Mouse (Mus musculus): ENCODE measurements around the gene Psmb3. TPM values are rescaled to one million over a fixed set of nuclear protein-coding genes. Genes with fewer than 3 reads are reported as not detected.

Psmb3 gene
- total RNA-seq, 2 experiments from 2014 or later = 153 to 159 TPM

GRCm38 (mm10) chr11:97685613-97686321 lies 17.4 kb upstream of the Psmb3 start, which contains the start of gene Cisd3:
TSS of gene Cisd3 (plus strand) at chr11:97685826.
- intact Hi-C loops (cut with DNase I) = no loop called here
- DNase-seq (ENCODE audit: extremely low spot score in 1 of 2, low spot score in 2 of 2) = peak; percentile 73 to 94

- DNase-seq (ENCODE audit: extremely low spot score in 1 of 2, low spot score in 2 of 2) = no peak
- intact Hi-C loops (cut with DNase I) = no loop called here
These were observed 16.8 kb upstream of the Psmb3 start for GRCm38 (mm10) chr11:97686322-97686908.

- no peak for DNase-seq (ENCODE audit: extremely low spot score in 1 of 2, low spot score in 2 of 2)
- intact Hi-C loops (cut with DNase I) = no loop called here
These were observed 16.1 kb upstream of the Psmb3 start for GRCm38 (mm10) chr11:97687061-97687460.

- intact Hi-C loops (cut with DNase I) = loop anchor here (5.0 kb wide), 1 partner anchor 43 kb away; no protein-coding TSS in a partner anchor
- peak; percentile 49 to 77 for DNase-seq (ENCODE audit: extremely low spot score in 1 of 2, low spot score in 2 of 2)
These were observed 13.3 kb upstream of the Psmb3 start for GRCm38 (mm10) chr11:97689861-97690260.

GRCm38 (mm10) chr11:97694435-97694834 lies 8.8 kb upstream of the Psmb3 start:
- intact Hi-C loops (cut with DNase I) = loop anchor here (5.0 kb wide), 1 partner anchor 47 kb away; no protein-coding TSS in a partner anchor
- no peak for DNase-seq (ENCODE audit: extremely low spot score in 1 of 2, low spot score in 2 of 2)

GRCm38 (mm10) chr11:97694921-97695711 lies 8.1 kb upstream of the Psmb3 start:
- peak; percentile 58 to 75 for DNase-seq (ENCODE audit: extremely low spot score in 1 of 2, low spot score in 2 of 2)
- intact Hi-C loops (cut with DNase I) = loop anchor here (5.0 kb wide), 3 partner anchors 33 to 203 kb away; partner anchors contain the start of gene Mllt6

GRCm38 (mm10) chr11:97695712-97696401 lies 7.3 kb upstream of the Psmb3 start:
- intact Hi-C loops (cut with DNase I) = loop anchor here (5.0 kb wide), 2 partner anchors 34 to 204 kb away; partner anchors contain the start of gene Mllt6
- peak in 1 of 2 experiments; percentile 65 for DNase-seq (ENCODE audit: extremely low spot score in 1 of 2, low spot score in 2 of 2)

- no peak for DNase-seq (ENCODE audit: extremely low spot score in 1 of 2, low spot score in 2 of 2)
- intact Hi-C loops (cut with DNase I) = loop anchor here (5.0 kb wide), 2 partner anchors 34 to 204 kb away; partner anchors contain the start of gene Mllt6
These were observed 6.5 kb upstream of the Psmb3 start for GRCm38 (mm10) chr11:97696669-97697068.

- intact Hi-C loops (cut with DNase I) = loop anchor here (5.0 kb wide), 2 partner anchors 35 to 205 kb away; partner anchors contain the start of gene Mllt6
- no peak for DNase-seq (ENCODE audit: extremely low spot score in 1 of 2, low spot score in 2 of 2)
These were observed 5.9 kb upstream of the Psmb3 start for GRCm38 (mm10) chr11:97697199-97697890.

GRCm38 (mm10) chr11:97697891-97698529 lies 5.2 kb upstream of the Psmb3 start:
- intact Hi-C loops (cut with DNase I) = loop anchor here (5.0 kb wide), 2 partner anchors 36 to 206 kb away; partner anchors contain the start of gene Mllt6
- no peak for DNase-seq (ENCODE audit: extremely low spot score in 1 of 2, low spot score in 2 of 2)

- peak; percentile 42 to 89 for DNase-seq (ENCODE audit: extremely low spot score in 1 of 2, low spot score in 2 of 2)
- intact Hi-C loops (cut with DNase I) = loop anchor here (5.0 kb wide), 2 partner anchors 37 to 207 kb away; partner anchors contain the start of gene Mllt6
These were observed 4.2 kb upstream of the Psmb3 start for GRCm38 (mm10) chr11:97698741-97699611.

GRCm38 (mm10) chr11:97699626-97700002 lies 3.6 kb upstream of the Psmb3 start:
- peak; percentile 88 to 96 for DNase-seq (ENCODE audit: extremely low spot score in 1 of 2, low spot score in 2 of 2)

GRCm38 (mm10) chr11:97700003-97700745 lies 3.0 kb upstream of the Psmb3 start, which contains the start of gene Pcgf2:
TSS of gene Pcgf2 (minus strand) at chr11:97700497.
- DNase-seq (ENCODE audit: extremely low spot score in 1 of 2, low spot score in 2 of 2) = peak; percentile 63 to 92
- intact Hi-C loops (cut with DNase I) = loop anchor here (5.0 kb wide), 1 partner anchor 42 kb away; the partner anchor contains the start of gene Pip4k2b

More at GRCm38 (mm10) chr11:97699626-97700002, 3.6 kb upstream of the Psmb3 start:
- intact Hi-C loops (cut with DNase I) = loop anchor here (5.0 kb wide), 3 partner anchors 37 to 207 kb away; partner anchors contain the start of genes Mllt6 and Pip4k2b

GRCm38 (mm10) chr11:97700746-97701580 lies 2.2 kb upstream of the Psmb3 start:
- DNase-seq (ENCODE audit: extremely low spot score in 1 of 2, low spot score in 2 of 2) = peak in 1 of 2 experiments; percentile 49
- intact Hi-C loops (cut with DNase I) = loop anchor here (5.0 kb wide), 1 partner anchor 41 kb away; the partner anchor contains the start of gene Pip4k2b
